Mouse (Mus musculus) MEL (cell line): ENCODE results near the gene Rcsd1. TPM values are rescaled to one million over a fixed set of nuclear protein-coding genes. Genes with fewer than 3 reads are reported as not detected.

Experiments
- DNase-seq: peaks from one replicate; pipeline ENCODE4 v3.0.0; 2011; ENCODE audit warnings: low read depth, low spot score
- H3K27ac ChIP-seq: 2 replicates; pipeline ENCODE4 v1.5.1; 2012; ENCODE audit warnings: low read depth, mild to moderate bottlenecking, control low read depth, low read length, moderate library complexity; ENCODE audit not compliant: control insufficient read depth
- H3K27me3 ChIP-seq, 2 experiments: fragments of 150-350 bp in 1 of 2; sonication (generic) in 1 of 2; 2 replicates each; pipeline ENCODE4 v1.6.1; 2012; ENCODE audit warnings: low read length in 2 of 2, mild to moderate bottlenecking in 2 of 2, improper control_type of control experiment in 1 of 2, moderate library complexity in 1 of 2; ENCODE audit not compliant: insufficient read depth in 2 of 2, control insufficient read depth in 1 of 2
- H3K36me3 ChIP-seq, 2 experiments: 2 replicates each; pipeline ENCODE4 v1.6.1; 2012 to 2014; ENCODE audit warnings: low read length in 2 of 2, improper control_type of control experiment in 1 of 2, inconsistent platforms in 1 of 2, mild to moderate bottlenecking in 1 of 2; ENCODE audit not compliant: insufficient read depth in 2 of 2, control insufficient read depth in 1 of 2
- H3K4me1 ChIP-seq, 2 experiments: fragments of 150-350 bp in 1 of 2; sonication (generic) in 1 of 2; 2 replicates each; pipeline ENCODE4 v1.6.1; 2012; ENCODE audit warnings: low read length in 2 of 2, improper control_type of control experiment in 1 of 2, mild to moderate bottlenecking in 1 of 2; ENCODE audit not compliant: insufficient read depth in 2 of 2, control insufficient read depth in 1 of 2
- H3K4me3 ChIP-seq, 2 experiments: fragments of 150-350 bp in 1 of 2; sonication (generic) in 1 of 2; 2 replicates each; pipeline ENCODE4 v1.5.1; 2012; ENCODE audit warnings: low read depth in 2 of 2, low read length in 2 of 2, mild to moderate bottlenecking in 2 of 2, moderate library complexity in 2 of 2, control low read depth in 1 of 2, improper control_type of control experiment in 1 of 2; ENCODE audit not compliant: control insufficient read depth in 1 of 2, insufficient read depth in 1 of 2
- H3K79me2 ChIP-seq: 2 replicates; pipeline ENCODE4 v1.6.1; 2012; ENCODE audit warnings: mild to moderate bottlenecking, low read length, moderate library complexity; ENCODE audit not compliant: control insufficient read depth, poor library complexity, insufficient read depth
- H3K9ac ChIP-seq: 2 replicates; pipeline ENCODE4 v1.6.1; 2012; ENCODE audit warnings: low read depth, mild to moderate bottlenecking, control low read depth, low read length, moderate library complexity; ENCODE audit not compliant: control insufficient read depth, poor library complexity, severe bottlenecking
- H3K9me3 ChIP-seq: fragments of 150-350 bp; sonication (generic); replicated peaks from 2 replicates; pipeline ENCODE4 v1.6.1; 2012; ENCODE audit warnings: mild to moderate bottlenecking, low read length, improper control_type of control experiment, moderate library complexity; ENCODE audit not compliant: insufficient read depth
- CHD1 ChIP-seq: IDR thresholded peaks from 2 replicates; pipeline ENCODE4 v1.6.1; 2012; ENCODE audit warnings: low read depth, mild to moderate bottlenecking, inconsistent platforms, low read length, improper control_type of control experiment
- CHD2 ChIP-seq: IDR thresholded peaks from 2 replicates; pipeline ENCODE4 v1.6.1; 2011; ENCODE audit warnings: low read length, improper control_type of control experiment
- CTCF ChIP-seq, 3 experiments: IDR thresholded peaks in 2 of 3; conservative IDR thresholded peaks in 1 of 3; 2 replicates each; pipeline ENCODE4 v1.5.1; 2011 to 2012; ENCODE audit warnings: low read length in 3 of 3, low read depth in 2 of 3, mild to moderate bottlenecking in 2 of 3, improper control_type of control experiment in 1 of 3, inconsistent platforms in 1 of 3, mixed read lengths in 1 of 3, moderate library complexity in 1 of 3; ENCODE audit not compliant: control insufficient read depth in 1 of 3, insufficient read depth in 1 of 3, poor library complexity in 1 of 3, severe bottlenecking in 1 of 3
- E2F4 ChIP-seq: IDR thresholded peaks from 2 replicates; pipeline ENCODE4 v1.6.1; 2011; ENCODE audit warnings: low read depth, low read length, improper control_type of control experiment, borderline replicate concordance
- EP300 ChIP-seq, 2 experiments: IDR thresholded peaks; 2 replicates each; pipeline ENCODE4 v1.6.1; 2011; ENCODE audit warnings: improper control_type of control experiment in 2 of 2, low read length in 2 of 2, low read depth in 1 of 2, mild to moderate bottlenecking in 1 of 2
- GABPA ChIP-seq: IDR thresholded peaks from 2 replicates; pipeline ENCODE4 v1.6.1; 2012; ENCODE audit warnings: low read depth, mild to moderate bottlenecking, inconsistent platforms, low read length, improper control_type of control experiment, moderate library complexity
- GATA1 ChIP-seq: IDR thresholded peaks from 2 replicates; pipeline ENCODE4 v1.6.1; 2011; ENCODE audit warnings: low read depth, low read length, improper control_type of control experiment
- HCFC1 ChIP-seq: IDR thresholded peaks from 2 replicates; pipeline ENCODE4 v1.6.1; 2012; ENCODE audit warnings: low read depth, mild to moderate bottlenecking, inconsistent platforms, low read length, improper control_type of control experiment, moderate library complexity
- KAT2A ChIP-seq: conservative IDR thresholded peaks from 2 replicates; pipeline ENCODE4 v1.6.1; 2012; ENCODE audit warnings: low read depth, low read length, improper control_type of control experiment, inconsistent platforms
- MAFK ChIP-seq: IDR thresholded peaks from 2 replicates; pipeline ENCODE4 v1.6.1; 2011; ENCODE audit warnings: low read depth, mild to moderate bottlenecking, low read length, improper control_type of control experiment, borderline replicate concordance
- MAX ChIP-seq: IDR thresholded peaks from 2 replicates; pipeline ENCODE4 v1.6.1; 2011; ENCODE audit warnings: low read length, improper control_type of control experiment
- MYC ChIP-seq: IDR thresholded peaks from 2 replicates; pipeline ENCODE4 v1.6.1; 2011; ENCODE audit warnings: low read depth, mild to moderate bottlenecking, low read length, improper control_type of control experiment, moderate library complexity
- NELFE ChIP-seq: IDR thresholded peaks from 2 replicates; pipeline ENCODE4 v1.6.1; 2011; ENCODE audit warnings: low read depth, low read length, improper control_type of control experiment
- POLR2A ChIP-seq, 2 experiments: IDR thresholded peaks; 2 replicates each; pipeline ENCODE4 v1.6.1; 2011 to 2012; ENCODE audit warnings: low read length in 2 of 2, mild to moderate bottlenecking in 2 of 2, control low read depth in 1 of 2, improper control_type of control experiment in 1 of 2, low read depth in 1 of 2, moderate library complexity in 1 of 2; ENCODE audit not compliant: control insufficient read depth in 1 of 2, insufficient read depth in 1 of 2, poor library complexity in 1 of 2
- POLR2AphosphoS2 ChIP-seq: IDR thresholded peaks from 2 replicates; pipeline ENCODE4 v1.6.1; 2011; ENCODE audit warnings: low read length, improper control_type of control experiment
- RCOR1 ChIP-seq: IDR thresholded peaks from 2 replicates; pipeline ENCODE4 v1.6.1; 2012; ENCODE audit warnings: low read depth, mild to moderate bottlenecking, inconsistent platforms, low read length, improper control_type of control experiment
- SIN3A ChIP-seq: IDR thresholded peaks from 2 replicates; pipeline ENCODE4 v1.6.1; 2012; ENCODE audit warnings: low read length, improper control_type of control experiment, inconsistent platforms
- TBP ChIP-seq: IDR thresholded peaks from 2 replicates; pipeline ENCODE4 v1.8.0; 2011; ENCODE audit warnings: low read depth, low read length, improper control_type of control experiment
- TCF12 ChIP-seq: IDR thresholded peaks from 2 replicates; pipeline ENCODE4 v1.6.1; 2014; ENCODE audit warnings: low read depth, mild to moderate bottlenecking, inconsistent platforms, low read length, improper control_type of control experiment, moderate library complexity
- USF1 ChIP-seq: IDR thresholded peaks from 2 replicates; pipeline ENCODE4 v1.6.1; 2014; ENCODE audit warnings: low read depth, mild to moderate bottlenecking, inconsistent platforms, low read length, improper control_type of control experiment, moderate library complexity
- USF2 ChIP-seq, 2 experiments: IDR thresholded peaks; 2 replicates each; pipeline ENCODE4 v1.6.1; 2011 to 2012; ENCODE audit warnings: improper control_type of control experiment in 2 of 2, low read length in 2 of 2, borderline replicate concordance in 1 of 2, inconsistent platforms in 1 of 2, low read depth in 1 of 2, mild to moderate bottlenecking in 1 of 2; ENCODE audit not compliant: insufficient read depth in 1 of 2
- ZC3H11A ChIP-seq: IDR thresholded peaks from 2 replicates; pipeline ENCODE4 v1.6.1; 2012; ENCODE audit warnings: low read depth, mild to moderate bottlenecking, inconsistent platforms, low read length, improper control_type of control experiment
- ZKSCAN1 ChIP-seq: IDR thresholded peaks from 2 replicates; pipeline ENCODE4 v1.6.1; 2012; ENCODE audit warnings: low read depth, mild to moderate bottlenecking, inconsistent platforms, low read length, improper control_type of control experiment, moderate library complexity
- ZNF384 ChIP-seq: IDR thresholded peaks from 2 replicates; pipeline ENCODE4 v1.6.1; 2012; ENCODE audit warnings: low read depth, mild to moderate bottlenecking, inconsistent platforms, low read length, improper control_type of control experiment
- polyA plus RNA-seq, 2 experiments: library from polyadenylated mRNA; stranded (reverse) in 1 of 2; unstranded in 1 of 2; fragments of >175 nt in 1 of 2; fragments of >200 nt in 1 of 2; gene quantifications; 2 replicates each; pipeline versions ENCODE4 v1.2.1 to v1.2.4; 2012; ENCODE audit warnings: low replicate concordance in 2 of 2, low read depth in 1 of 2; ENCODE audit not compliant: insufficient read length in 2 of 2, insufficient read depth in 1 of 2, missing spikeins in 1 of 2
- total RNA-seq: library from RNA; depleted of rRNA; stranded (reverse); fragments of 300-350 nt; gene quantifications from 2 replicates; pipeline ENCODE4 v1.2.3, GENCODE M21; 2012

Gene Rcsd1
- total and polyA plus RNA-seq, 3 experiments = 19.0 to 38.0 TPM; not detected in 1

DNA sequence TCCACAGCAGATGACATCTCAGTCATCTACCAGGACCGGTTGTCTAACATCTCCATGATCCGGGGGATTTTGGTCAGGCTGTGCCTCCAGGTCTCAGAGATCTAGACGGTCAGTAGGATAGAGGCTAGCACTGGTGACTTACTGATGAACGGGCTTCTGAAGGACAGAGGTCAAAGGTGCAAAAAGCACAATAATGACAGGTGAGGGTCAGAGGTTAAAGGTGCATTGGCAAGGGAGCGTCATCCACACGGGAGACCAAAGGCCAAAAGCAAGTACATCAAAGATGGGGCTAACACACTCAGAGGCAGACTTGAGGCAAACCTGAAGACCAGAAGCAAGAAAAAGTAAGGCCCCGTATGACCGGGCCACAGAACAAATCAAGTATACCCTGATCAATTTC, 73.3 kb downstream of the Rcsd1 start:
- no peaks in the 10 kb centered on the region for H3K27me3 ChIP-seq

DNA sequence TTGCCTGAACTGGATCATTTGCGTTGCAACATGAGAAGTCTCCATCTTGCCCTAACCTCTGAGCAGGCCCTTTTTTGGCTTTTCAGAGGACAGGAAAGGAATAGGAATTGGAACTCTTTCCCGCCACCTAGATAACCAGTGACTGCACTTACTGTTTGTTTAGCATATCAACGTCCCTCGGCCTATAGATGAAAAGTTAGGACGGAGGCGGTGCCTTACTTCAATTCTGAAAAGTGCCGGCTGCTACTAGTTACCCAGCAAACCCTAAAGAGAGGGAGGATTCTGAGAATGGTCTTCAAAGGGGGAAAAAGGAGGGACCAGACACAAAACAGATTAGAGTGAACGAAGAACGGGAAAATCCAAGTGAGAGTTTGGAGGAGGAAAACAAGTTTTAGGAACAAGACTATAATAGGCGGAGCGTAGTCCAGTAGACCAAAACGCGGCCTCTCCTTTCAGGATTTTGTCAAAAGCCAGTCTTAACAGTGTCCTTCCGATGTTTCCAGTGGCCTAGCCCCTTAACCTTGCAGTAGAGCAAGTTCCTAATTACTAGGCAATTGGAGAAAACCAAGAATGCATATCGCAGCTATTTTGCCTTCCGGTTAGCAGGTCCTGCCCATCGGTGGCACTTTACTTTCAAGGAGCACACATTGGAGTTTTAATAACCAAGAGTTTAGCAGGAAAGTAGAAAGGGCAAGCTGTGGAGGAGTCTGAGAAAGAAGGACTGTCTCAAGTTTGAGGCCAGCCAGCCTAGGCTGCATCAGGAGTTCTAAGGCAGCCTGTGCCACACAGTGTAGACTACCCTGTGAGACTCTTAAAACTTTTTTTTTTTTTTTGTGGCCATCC, 74.3 kb downstream of the Rcsd1 start:
- H3K79me2 ChIP-seq = no peaks in the 10 kb centered on the region
- no peaks in the 10 kb centered on the region for H3K9me3 ChIP-seq
- H3K27me3 ChIP-seq = no peaks in the 10 kb centered on the region
- peak overlapping the region; percentile 64 to 71 for H3K4me3 ChIP-seq
- peak; percentile 85 for DNase-seq
- H3K27ac ChIP-seq = peak overlapping the region; percentile 81
- peak overlapping the region; percentile 63 for H3K9ac ChIP-seq
- H3K36me3 ChIP-seq = peaks cover 0 to 2% of the 10 kb centered on the region in 2 experiments; a peak in 1 of 4 replicates
- no peak for TF ChIP-seq CHD2
- peak; percentile 94 for TF ChIP-seq E2F4
- TF ChIP-seq EP300 (IDR thresholded peaks at IDR 0.05; ENCODE audit: low read depth in 1 of 2, low read length in 2 of 2) = peak; percentile 4 to 28; a peak in 2 of 4 replicates
- peak; percentile 71 for TF ChIP-seq GATA1
- TF ChIP-seq SIN3A = no peak; the same call in 1 of the 2 replicates
- TF ChIP-seq NELFE = peak; percentile 23; the same call in 1 of the 2 replicates
- TF ChIP-seq USF2 (IDR thresholded peaks at IDR 0.05; ENCODE audit: borderline replicate concordance in 1 of 2, insufficient read depth in 1 of 2, low read depth in 1 of 2, low read length in 2 of 2) = no peak
- TF ChIP-seq CHD1 = no peak
- TF ChIP-seq CTCF (IDR thresholded peaks at IDR 0.05 in 2 of 3, conservative IDR thresholded peaks at IDR 0.05 in 1 of 3; ENCODE audit: control insufficient read depth in 1 of 3, insufficient read depth in 1 of 3, low read depth in 2 of 3, low read length in 3 of 3, poor library complexity in 1 of 3, severe bottlenecking in 1 of 3) = no peak
- TF ChIP-seq RCOR1 = no peak
- TF ChIP-seq ZNF384 = peak; percentile 69; the same call in 1 of the 2 replicates
- no peak for TF ChIP-seq MAFK
- TF ChIP-seq POLR2AphosphoS2 = peak; percentile 47; the same call in 1 of the 2 replicates
- no peak for TF ChIP-seq KAT2A
- TF ChIP-seq ZKSCAN1 = no peak
- TF ChIP-seq TCF12 = no peak
- 0 out of 2 replicates have a peak, but pooled peaks have one; percentile 43 for TF ChIP-seq HCFC1
- no peak for TF ChIP-seq MYC
- TF ChIP-seq USF1 = no peak
- TF ChIP-seq POLR2A (IDR thresholded peaks at IDR 0.05; ENCODE audit: control insufficient read depth in 1 of 2, insufficient read depth in 1 of 2, low read depth in 1 of 2, low read length in 2 of 2, poor library complexity in 1 of 2) = no peak
- TF ChIP-seq ZC3H11A = no peak
- peak; percentile 79 for TF ChIP-seq TBP
- TF ChIP-seq GABPA = no peak
- H3K4me1 ChIP-seq = peaks cover 0 to 2% of the 10 kb centered on the region in 2 experiments; a peak in 2 of 4 replicates

More for the DNA sequence above, 73.3 kb downstream of the Rcsd1 start:
- Histone ChIP-seq H3K79me2 (no peaks in the 10 kb centered on the region), H3K27ac (no peak overlapping the region), H3K4me1 (peaks cover 0 to 2% of the 10 kb centered on the region in 2 experiments; a peak in 2 of 4 replicates), H3K36me3 (peaks cover 0 to 3% of the 10 kb centered on the region in 2 experiments; a peak in 1 of 4 replicates), H3K9me3 (no peaks in the 10 kb centered on the region), H3K9ac (peak overlapping the region; percentile 63; the same call in 1 of the 2 replicates), H3K4me3 (no peak overlapping the region)
- no peak for DNase-seq
- no peak for TF ChIP-seq TBP
- TF ChIP-seq MAX = no peak
